Mouse (Mus musculus): ENCODE results near the gene Bsdc1. TPM values are rescaled to one million over a fixed set of nuclear protein-coding genes. Genes with fewer than 3 reads are reported as not detected.
"Not testable (repeated sequence)": the region's sequence is repeated elsewhere in the genome, so short reads cannot be mapped to it uniquely, and the experiment has no call there.

The Bsdc1 gene
- polyA plus RNA-seq, 1 experiment, result not detected

DNA sequence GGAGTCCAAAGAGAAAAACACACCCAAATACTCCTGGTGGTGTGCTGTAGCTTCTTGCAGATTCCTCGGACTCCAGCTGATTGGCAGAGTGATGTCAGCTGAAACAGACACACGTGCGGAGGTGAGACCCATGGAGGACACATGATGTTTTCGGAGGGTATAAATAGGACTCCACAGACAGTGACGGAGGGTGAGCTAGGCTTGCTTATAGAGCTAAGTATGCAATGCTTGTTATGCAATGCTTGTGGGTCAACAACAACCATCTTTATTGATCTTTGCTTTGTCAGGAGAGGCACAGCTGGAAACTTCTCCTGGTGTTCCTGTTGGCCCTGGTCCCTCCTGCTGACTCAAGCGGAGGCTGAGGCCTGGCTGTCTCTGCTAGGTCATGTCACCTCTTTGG is 12.7 kb upstream of the Bsdc1 start:
- WGBS, result 92% methylated on average over 6 of the region's 6 CpGs
- no peak for TF ChIP-seq POLR2A (IDR thresholded peaks at IDR 0.05; ENCODE audit: insufficient read depth, low read depth, low read length)
- TF ChIP-seq CTCF (IDR thresholded peaks at IDR 0.05; ENCODE audit: insufficient read depth, low read depth, low read length), result no peak
- Histone ChIP-seq H3K4me1 (ENCODE audit: control insufficient read depth, insufficient read depth, low read length) (no peaks in the 10 kb centered on the region), H3K4me3 (ENCODE audit: insufficient read depth, low read depth, low read length) (no peak overlapping the region), H3K27ac (ENCODE audit: insufficient read depth, low read depth, low read length) (no peak overlapping the region)

GRCm38 (mm10) chr4:129450851-129451250 is 10.5 kb upstream of the Bsdc1 start:
- Histone ChIP-seq H3K27ac (ENCODE audit: insufficient read depth, low read depth, low read length) (no peak overlapping the region), H3K4me1 (ENCODE audit: control insufficient read depth, insufficient read depth, low read length) (no peaks in the 10 kb centered on the region), H3K4me3 (ENCODE audit: insufficient read depth, low read depth, low read length) (no peak overlapping the region)
- 62% methylated on average over 2 of the region's 2 CpGs for WGBS
- TF ChIP-seq POLR2A (IDR thresholded peaks at IDR 0.05; ENCODE audit: insufficient read depth, low read depth, low read length) (no peak), CTCF (IDR thresholded peaks at IDR 0.05; ENCODE audit: insufficient read depth, low read depth, low read length) (no peak)

GRCm38 (mm10) chr4:129451471-129452169 is 9.8 kb upstream of the Bsdc1 start:
- H3K27ac ChIP-seq (ENCODE audit: insufficient read depth, low read depth, low read length), result no peak overlapping the region
- WGBS, result 81% methylated on average over 15 of the region's 15 CpGs
- H3K4me3 ChIP-seq (ENCODE audit: insufficient read depth, low read depth, low read length), result no peak overlapping the region
- TF ChIP-seq POLR2A (IDR thresholded peaks at IDR 0.05; ENCODE audit: insufficient read depth, low read depth, low read length) (no peak), CTCF (IDR thresholded peaks at IDR 0.05; ENCODE audit: insufficient read depth, low read depth, low read length) (no peak)
- H3K4me1 ChIP-seq (ENCODE audit: control insufficient read depth, insufficient read depth, low read length), result no peaks in the 10 kb centered on the region

GRCm38 (mm10) chr4:129455265-129455664 is 6.1 kb upstream of the Bsdc1 start:
- Histone ChIP-seq H3K4me3 (ENCODE audit: insufficient read depth, low read depth, low read length) (no peak overlapping the region), H3K4me1 (ENCODE audit: control insufficient read depth, insufficient read depth, low read length) (no peaks in the 10 kb centered on the region), H3K27ac (ENCODE audit: insufficient read depth, low read depth, low read length) (no peak overlapping the region)
- no peak for TF ChIP-seq POLR2A (IDR thresholded peaks at IDR 0.05; ENCODE audit: insufficient read depth, low read depth, low read length)
- no peak for TF ChIP-seq CTCF (IDR thresholded peaks at IDR 0.05; ENCODE audit: insufficient read depth, low read depth, low read length)
- 0% methylated on average over 5 of the region's 5 CpGs for WGBS

GRCm38 (mm10) chr4:129456126-129456525 is 5.3 kb upstream of the Bsdc1 start:
- no peaks in the 10 kb centered on the region for H3K4me1 ChIP-seq (ENCODE audit: control insufficient read depth, insufficient read depth, low read length)
- H3K4me3 ChIP-seq (ENCODE audit: insufficient read depth, low read depth, low read length), result no peak overlapping the region
- TF ChIP-seq CTCF (IDR thresholded peaks at IDR 0.05; ENCODE audit: insufficient read depth, low read depth, low read length), result no peak
- TF ChIP-seq POLR2A (IDR thresholded peaks at IDR 0.05; ENCODE audit: insufficient read depth, low read depth, low read length), result no peak
- 47% methylated on average over 5 of the region's 5 CpGs for WGBS
- no peak overlapping the region for H3K27ac ChIP-seq (ENCODE audit: insufficient read depth, low read depth, low read length)

- not testable (repeated sequence) for H3K27ac ChIP-seq (ENCODE audit: insufficient read depth, low read depth, low read length); H3K4me1 ChIP-seq (ENCODE audit: control insufficient read depth, insufficient read depth, low read length); H3K4me3 ChIP-seq (ENCODE audit: insufficient read depth, low read depth, low read length)
- 80% methylated on average over 2 of the region's 2 CpGs for WGBS
Measured at GRCm38 (mm10) chr4:129457311-129457710, 4.1 kb upstream of the Bsdc1 start.

- 91% methylated on average over 3 of the region's 3 CpGs for WGBS
- peaks cover 8% of the 10 kb centered on the region for H3K4me1 ChIP-seq (ENCODE audit: control insufficient read depth, insufficient read depth, low read length)
- no peak overlapping the region for H3K4me3 ChIP-seq (ENCODE audit: insufficient read depth, low read depth, low read length)
- TF ChIP-seq POLR2A (IDR thresholded peaks at IDR 0.05; ENCODE audit: insufficient read depth, low read depth, low read length), result no peak
- TF ChIP-seq CTCF (IDR thresholded peaks at IDR 0.05; ENCODE audit: insufficient read depth, low read depth, low read length), result no peak
- H3K27ac ChIP-seq (ENCODE audit: insufficient read depth, low read depth, low read length), result no peak overlapping the region
Measured at GRCm38 (mm10) chr4:129459726-129460125, 1.7 kb upstream of the Bsdc1 start.

- under 1% methylated on average over 4 of the region's 4 CpGs for WGBS
- Histone ChIP-seq H3K27ac (ENCODE audit: insufficient read depth, low read depth, low read length) (peak overlapping the region; percentile 91), H3K4me3 (ENCODE audit: insufficient read depth, low read depth, low read length) (peak overlapping the region; percentile 54), H3K4me1 (ENCODE audit: control insufficient read depth, insufficient read depth, low read length) (peaks cover 8% of the 10 kb centered on the region)
- no peak for TF ChIP-seq CTCF (IDR thresholded peaks at IDR 0.05; ENCODE audit: insufficient read depth, low read depth, low read length)
- no peak for TF ChIP-seq POLR2A (IDR thresholded peaks at IDR 0.05; ENCODE audit: insufficient read depth, low read depth, low read length)
Measured at GRCm38 (mm10) chr4:129460827-129461182, 576 bp upstream of the Bsdc1 start.

DNA sequence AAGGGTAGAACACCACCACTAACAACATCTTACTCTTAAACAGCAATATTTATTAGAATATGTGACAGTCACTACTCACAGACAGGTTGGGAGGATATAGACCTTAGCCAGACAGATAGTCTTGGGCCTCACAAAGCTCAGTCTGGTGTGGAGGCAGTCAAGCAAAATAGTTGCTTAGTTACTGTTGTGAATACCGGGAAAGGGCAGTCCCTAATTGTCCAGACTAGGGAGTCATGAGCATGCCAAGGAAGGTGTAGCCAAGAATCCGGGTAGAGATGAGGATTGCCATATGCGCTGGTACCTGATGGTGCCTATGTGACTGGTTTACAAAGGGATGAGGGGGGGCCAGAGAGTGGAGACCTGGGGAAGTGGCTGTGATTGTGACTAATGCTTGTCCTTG is 737 bp downstream of the Bsdc1 start:
- 16% methylated on average over 3 of the region's 3 CpGs for WGBS
- peaks cover 8% of the 10 kb centered on the region for H3K4me1 ChIP-seq (ENCODE audit: control insufficient read depth, insufficient read depth, low read length)
- H3K27ac ChIP-seq (ENCODE audit: insufficient read depth, low read depth, low read length), result no peak overlapping the region; the same call in 1 of the 2 replicates
- H3K4me3 ChIP-seq (ENCODE audit: insufficient read depth, low read depth, low read length), result peak overlapping the region; percentile 98
- TF ChIP-seq CTCF (IDR thresholded peaks at IDR 0.05; ENCODE audit: insufficient read depth, low read depth, low read length) (no peak), POLR2A (IDR thresholded peaks at IDR 0.05; ENCODE audit: insufficient read depth, low read depth, low read length) (no peak)
